Mouse (Mus musculus): ENCODE measurements around the gene Tex19.2. TPM values are rescaled to one million over a fixed set of nuclear protein-coding genes. Genes with fewer than 3 reads are reported as not detected.
"Not testable (repeated sequence)": the region's sequence is repeated elsewhere in the genome, so short reads cannot be mapped to it uniquely, and the experiment has no call there.

Gene Tex19.2
- polyA plus RNA-seq, 1 experiment = not detected

DNA sequence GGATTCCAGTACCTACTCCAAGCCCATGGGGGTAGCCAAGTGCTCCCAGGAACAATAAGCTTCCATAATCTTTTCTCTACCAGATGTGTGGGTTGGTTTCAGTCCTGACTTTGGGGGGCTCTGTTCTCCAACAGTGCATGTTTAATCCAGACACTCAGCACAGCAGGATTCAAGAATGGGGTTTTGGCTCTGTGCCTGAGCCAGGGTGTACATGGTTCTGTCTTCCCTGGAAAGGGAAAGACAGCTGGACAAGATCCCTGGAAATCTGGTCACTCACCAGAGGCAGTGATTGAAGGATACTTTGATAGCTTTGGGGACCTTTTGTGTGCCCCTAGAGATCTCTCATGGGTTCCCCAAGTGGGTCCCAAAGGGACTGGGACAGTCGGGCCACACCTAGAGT lies 6.9 kb downstream of the Tex19.2 start:
- WGBS = 73% methylated on average over 1 of the region's 1 CpGs
- Histone ChIP-seq H3K4me1 (ENCODE audit: control insufficient read depth, insufficient read depth, low read length) (no peaks in the 10 kb centered on the region), H3K27ac (ENCODE audit: insufficient read depth, low read depth, low read length) (no peak overlapping the region), H3K4me3 (ENCODE audit: insufficient read depth, low read depth, low read length) (no peak overlapping the region), H3K36me3 (ENCODE audit: control insufficient read depth, insufficient read depth, low read length) (no peaks in the 10 kb centered on the region), H3K27me3 (replicated peaks; ENCODE audit: control insufficient read depth, insufficient read depth, low read length) (no peaks in the 10 kb centered on the region)
- TF ChIP-seq POLR2A (IDR thresholded peaks at IDR 0.05; ENCODE audit: low read depth, low read length) (no peak), CTCF (conservative IDR thresholded peaks at IDR 0.05; ENCODE audit: insufficient read depth, insufficient read length, low read depth, low read length) (no peak)
- DNase-seq = no peak

DNA sequence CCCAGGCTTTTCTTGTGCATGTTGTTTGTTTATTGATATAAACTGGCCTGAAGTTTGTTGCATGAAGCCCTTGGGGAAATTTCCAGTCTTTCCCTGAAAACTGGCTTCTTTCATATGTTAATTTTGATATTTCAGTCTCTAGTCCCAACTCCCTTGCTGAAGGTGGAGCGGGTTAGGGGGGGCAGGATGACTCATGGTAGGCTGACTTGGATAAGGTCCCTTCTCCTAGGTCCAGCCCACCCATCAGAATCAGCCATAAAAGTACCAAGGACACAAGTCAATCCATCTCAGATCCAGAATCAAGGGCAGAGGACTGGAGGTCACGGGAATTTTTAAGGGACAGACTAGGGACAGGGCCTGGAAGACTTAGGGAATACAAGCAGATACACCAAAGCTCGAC lies 7.4 kb downstream of the Tex19.2 start:
- no peak for DNase-seq
- H3K4me1 ChIP-seq (ENCODE audit: control insufficient read depth, insufficient read depth, low read length) = no peaks in the 10 kb centered on the region
- no peak overlapping the region for H3K4me3 ChIP-seq (ENCODE audit: insufficient read depth, low read depth, low read length)
- H3K27ac ChIP-seq (ENCODE audit: insufficient read depth, low read depth, low read length) = no peak overlapping the region
- no peaks in the 10 kb centered on the region for H3K36me3 ChIP-seq (ENCODE audit: control insufficient read depth, insufficient read depth, low read length)
- H3K27me3 ChIP-seq (replicated peaks; ENCODE audit: control insufficient read depth, insufficient read depth, low read length) = no peaks in the 10 kb centered on the region
- TF ChIP-seq POLR2A (IDR thresholded peaks at IDR 0.05; ENCODE audit: low read depth, low read length) = no peak
- TF ChIP-seq CTCF (conservative IDR thresholded peaks at IDR 0.05; ENCODE audit: insufficient read depth, insufficient read length, low read depth, low read length) = no peak
- WGBS = 96% methylated on average over 3 of the region's 3 CpGs

GRCm38 (mm10) chr11:121109986-121110385 lies 8.5 kb downstream of the Tex19.2 start:
- DNase-seq = peak; percentile 81
- WGBS = 17% methylated on average over 2 of the region's 2 CpGs
- Histone ChIP-seq H3K4me1 (ENCODE audit: control insufficient read depth, insufficient read depth, low read length) (no peaks in the 10 kb centered on the region), H3K27ac (ENCODE audit: insufficient read depth, low read depth, low read length) (no peak overlapping the region), H3K4me3 (ENCODE audit: insufficient read depth, low read depth, low read length) (no peak overlapping the region), H3K27me3 (replicated peaks; ENCODE audit: control insufficient read depth, insufficient read depth, low read length) (no peaks in the 10 kb centered on the region), H3K36me3 (ENCODE audit: control insufficient read depth, insufficient read depth, low read length) (no peaks in the 10 kb centered on the region)
- TF ChIP-seq CTCF (conservative IDR thresholded peaks at IDR 0.05; ENCODE audit: insufficient read depth, insufficient read length, low read depth, low read length) = no peak
- no peak for TF ChIP-seq POLR2A (IDR thresholded peaks at IDR 0.05; ENCODE audit: low read depth, low read length)

GRCm38 (mm10) chr11:121108061-121108460 lies 10.4 kb downstream of the Tex19.2 start:
- Histone ChIP-seq H3K27ac (ENCODE audit: insufficient read depth, low read depth, low read length) (no peak overlapping the region), H3K4me3 (ENCODE audit: insufficient read depth, low read depth, low read length) (no peak overlapping the region), H3K4me1 (ENCODE audit: control insufficient read depth, insufficient read depth, low read length) (no peaks in the 10 kb centered on the region), H3K27me3 (replicated peaks; ENCODE audit: control insufficient read depth, insufficient read depth, low read length) (no peaks in the 10 kb centered on the region), H3K36me3 (ENCODE audit: control insufficient read depth, insufficient read depth, low read length) (no peaks in the 10 kb centered on the region)
- 61% methylated on average over 9 of the region's 9 CpGs for WGBS
- TF ChIP-seq CTCF (conservative IDR thresholded peaks at IDR 0.05; ENCODE audit: insufficient read depth, insufficient read length, low read depth, low read length) (no peak), POLR2A (IDR thresholded peaks at IDR 0.05; ENCODE audit: low read depth, low read length) (no peak)
- peak; percentile 56 for DNase-seq

GRCm38 (mm10) chr11:121107242-121107641 lies 11.2 kb downstream of the Tex19.2 start:
- not testable (repeated sequence) for H3K4me1 ChIP-seq (ENCODE audit: control insufficient read depth, insufficient read depth, low read length); H3K4me3 ChIP-seq (ENCODE audit: insufficient read depth, low read depth, low read length); H3K27me3 ChIP-seq (replicated peaks; ENCODE audit: control insufficient read depth, insufficient read depth, low read length); DNase-seq; H3K27ac ChIP-seq (ENCODE audit: insufficient read depth, low read depth, low read length); H3K36me3 ChIP-seq (ENCODE audit: control insufficient read depth, insufficient read depth, low read length)
- 97% methylated on average over 1 of the region's 1 CpGs for WGBS

GRCm38 (mm10) chr11:121101124-121101805 lies 17.2 kb downstream of the Tex19.2 start:
- WGBS = 45% methylated on average over 4 of the region's 4 CpGs
- H3K27ac ChIP-seq (ENCODE audit: insufficient read depth, low read depth, low read length) = peak overlapping the region; percentile 80
- TF ChIP-seq POLR2A (IDR thresholded peaks at IDR 0.05; ENCODE audit: low read depth, low read length) = no peak
- no peak for TF ChIP-seq CTCF (conservative IDR thresholded peaks at IDR 0.05; ENCODE audit: insufficient read depth, insufficient read length, low read depth, low read length)
- H3K4me3 ChIP-seq (ENCODE audit: insufficient read depth, low read depth, low read length) = peak overlapping the region; percentile 27; the same call in 1 of the 2 replicates
- no peaks in the 10 kb centered on the region for H3K27me3 ChIP-seq (replicated peaks; ENCODE audit: control insufficient read depth, insufficient read depth, low read length)
- H3K4me1 ChIP-seq (ENCODE audit: control insufficient read depth, insufficient read depth, low read length) = peaks cover 24% of the 10 kb centered on the region
- no peaks in the 10 kb centered on the region for H3K36me3 ChIP-seq (ENCODE audit: control insufficient read depth, insufficient read depth, low read length)
- DNase-seq = peak; percentile 76

DNA sequence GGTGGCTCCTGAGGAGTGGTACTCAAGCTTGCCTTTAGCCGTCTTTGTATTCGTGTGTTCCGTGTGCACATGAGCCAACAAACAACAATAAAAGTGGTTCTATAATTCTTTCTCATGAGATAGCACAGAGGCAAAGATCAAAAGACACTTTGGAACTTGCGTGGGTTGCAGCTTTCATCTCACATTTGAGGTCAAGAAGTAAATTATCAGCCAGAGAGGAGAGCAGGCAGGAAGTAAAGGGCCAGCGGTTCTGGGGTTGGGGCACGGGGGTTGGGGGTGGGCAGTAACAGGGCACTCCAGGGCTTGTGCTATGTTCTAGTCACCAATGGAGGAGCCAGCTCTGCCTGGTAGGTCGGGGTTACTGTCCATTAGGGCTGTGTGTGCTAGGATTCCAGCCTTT lies 17.8 kb downstream of the Tex19.2 start:
- H3K4me1 ChIP-seq (ENCODE audit: control insufficient read depth, insufficient read depth, low read length) = peaks cover 24% of the 10 kb centered on the region
- TF ChIP-seq POLR2A (IDR thresholded peaks at IDR 0.05; ENCODE audit: low read depth, low read length) = no peak
- no peak for TF ChIP-seq CTCF (conservative IDR thresholded peaks at IDR 0.05; ENCODE audit: insufficient read depth, insufficient read length, low read depth, low read length)
- no peaks in the 10 kb centered on the region for H3K27me3 ChIP-seq (replicated peaks; ENCODE audit: control insufficient read depth, insufficient read depth, low read length)
- H3K27ac ChIP-seq (ENCODE audit: insufficient read depth, low read depth, low read length) = peak overlapping the region; percentile 88
- DNase-seq = peak; percentile 82
- peak overlapping the region; percentile 27; the same call in 1 of the 2 replicates for H3K4me3 ChIP-seq (ENCODE audit: insufficient read depth, low read depth, low read length)
- no peaks in the 10 kb centered on the region for H3K36me3 ChIP-seq (ENCODE audit: control insufficient read depth, insufficient read depth, low read length)
- WGBS = 17% methylated on average over 7 of the region's 7 CpGs

All from kidney, adult 2 months (tissue).